Mouse (Mus musculus): ENCODE measurements at regions not wholly inside any gene's neighbourhood (a gene's known extent, or its start where the extent isn't known, plus 50 kb on each side); places are given as distances from the start of the nearest gene placed in this dataset.

- no peak for DNase-seq (ENCODE audit: low spot score)
These were observed 294.7 kb downstream of the Irs2 start for GRCm38 (mm10) chr8:10713515-10714042.

- DNase-seq (ENCODE audit: low spot score), result no peak
These were observed 296.1 kb downstream of the Irs2 start for GRCm38 (mm10) chr8:10712118-10712689.

- DNase-seq (ENCODE audit: low spot score), result no peak
These were observed 296.8 kb downstream of the Irs2 start for GRCm38 (mm10) chr8:10711474-10711873.

GRCm38 (mm10) chr8:10708509-10708908 is 299.7 kb downstream of the Irs2 start:
- DNase-seq (ENCODE audit: low spot score), result no peak

- DNase-seq (ENCODE audit: low spot score), result no peak
These were observed 301.1 kb downstream of the Irs2 start for GRCm38 (mm10) chr8:10707122-10707521.

- no peak for DNase-seq (ENCODE audit: low spot score)
These were observed 302.3 kb downstream of the Irs2 start for GRCm38 (mm10) chr8:10705909-10706308.

- DNase-seq (ENCODE audit: low spot score), result no peak
These were observed 305.5 kb downstream of the Irs2 start for GRCm38 (mm10) chr8:10702755-10703154.

GRCm38 (mm10) chr8:10702248-10702647 is 306.0 kb downstream of the Irs2 start:
- DNase-seq (ENCODE audit: low spot score), result no peak

- DNase-seq (ENCODE audit: low spot score), result no peak
These were observed 306.6 kb downstream of the Irs2 start for GRCm38 (mm10) chr8:10701648-10702061.

- no peak for DNase-seq (ENCODE audit: low spot score)
These were observed 307.0 kb downstream of the Irs2 start for GRCm38 (mm10) chr8:10701226-10701625.

- DNase-seq (ENCODE audit: low spot score), result no peak
These were observed 308.6 kb downstream of the Irs2 start for GRCm38 (mm10) chr8:10699669-10700068.

- DNase-seq (ENCODE audit: low spot score), result no peak
These were observed 313.1 kb downstream of the Irs2 start for GRCm38 (mm10) chr8:10695181-10695580.

GRCm38 (mm10) chr8:10690659-10691058 is 317.6 kb downstream of the Irs2 start:
- DNase-seq (ENCODE audit: low spot score), result no peak

GRCm38 (mm10) chr8:10689881-10690280 is 318.4 kb downstream of the Irs2 start:
- DNase-seq (ENCODE audit: low spot score), result no peak

- no peak for DNase-seq (ENCODE audit: low spot score)
These were observed 320.2 kb downstream of the Irs2 start for GRCm38 (mm10) chr8:10687867-10688561.
